Mouse (Mus musculus) cortical plate, adult 2 months (tissue): ENCODE results near the gene H1f0.

Source experiments
- CTCF ChIP-seq: fragments of 200-500 bp; IDR thresholded peaks from 2 replicates; pipeline ENCODE4 v1.5.1; 2011; ENCODE audit warnings: mild to moderate bottlenecking, control low read depth, low read length; ENCODE audit not compliant: insufficient read depth; ENCODE audit errors: extremely low read depth
- POLR2A ChIP-seq: fragments of 200-500 bp; IDR thresholded peaks from 2 replicates; pipeline ENCODE4 v1.6.1; 2011; ENCODE audit warnings: mild to moderate bottlenecking, low read length, control low read depth; ENCODE audit not compliant: insufficient read depth; ENCODE audit errors: extremely low read depth

DNA sequence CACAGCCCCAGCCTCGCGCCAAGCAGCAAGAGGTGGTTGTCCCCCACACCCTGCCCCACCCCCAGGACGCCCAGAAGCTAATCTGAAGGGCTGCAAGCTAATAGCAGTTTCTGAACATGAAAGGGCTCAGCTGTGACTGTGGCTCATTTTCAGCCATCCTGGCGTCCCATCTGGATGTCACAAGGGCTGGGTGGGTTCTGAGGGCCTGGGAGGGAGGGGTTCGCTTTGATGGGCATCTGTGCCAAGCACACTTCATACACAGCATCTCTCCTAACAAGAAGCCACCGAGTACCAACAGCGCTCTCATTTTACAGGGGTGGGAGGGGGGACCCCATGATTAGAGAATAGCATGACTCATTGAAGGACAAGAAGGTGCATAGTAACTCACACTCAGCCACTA lies 14.9 kb upstream of the H1f0 start:
- TF ChIP-seq CTCF (no peak), POLR2A (no peak)
